Mouse (Mus musculus): ENCODE results near the gene Hax1.

Hax1 gene

DNA sequence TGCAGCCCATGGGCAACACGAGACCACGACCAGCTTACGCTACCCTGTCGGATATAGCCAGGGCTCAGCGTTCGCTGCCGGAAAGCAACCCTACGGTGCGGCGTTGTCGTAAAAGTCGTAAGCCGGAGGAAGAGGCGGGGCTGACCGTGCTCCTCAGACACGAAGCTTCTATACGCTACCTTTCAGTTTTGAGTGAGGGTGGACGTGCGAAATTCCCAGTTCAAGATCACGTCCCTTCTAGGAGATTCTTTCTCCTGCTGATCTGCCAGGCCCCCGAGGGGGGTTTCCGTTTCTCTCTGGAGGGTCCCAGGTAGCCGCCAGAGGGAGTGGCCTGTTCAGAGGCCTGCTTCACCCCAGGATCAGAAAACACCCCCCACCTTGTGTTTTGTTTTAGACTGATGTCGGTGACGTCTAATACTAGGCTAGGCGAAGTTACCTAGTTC is at the start of gene Hax1:
Hax1 (minus strand) TSS at position 169 of the 443 bp plus-strand sequence.
- in situ Hi-C loops (cut with MboI; ENCODE audit: unreplicated experiment in 2 of 2) = no loop called here

DNA sequence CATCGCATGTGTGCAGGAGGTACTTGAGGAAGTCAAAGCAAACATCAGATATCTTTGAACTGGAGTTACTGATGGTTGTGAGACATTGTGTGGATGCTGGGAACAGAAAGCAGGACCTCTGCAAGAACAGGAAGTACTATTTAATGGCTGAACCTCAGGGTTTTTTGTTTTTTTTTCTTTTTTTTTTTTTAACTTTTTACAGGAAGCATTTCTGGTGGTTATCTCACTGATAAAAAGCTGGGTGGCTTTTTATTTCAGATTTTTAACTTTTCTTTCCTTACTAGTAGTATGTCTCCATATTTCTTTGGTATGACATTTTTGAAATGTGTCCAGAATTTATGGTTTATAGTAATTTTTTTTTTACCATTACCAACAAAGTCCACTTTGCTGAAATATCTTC is 37.7 kb upstream of the Hax1 start:
- in situ Hi-C loops (cut with MboI; ENCODE audit: unreplicated experiment in 2 of 2) = loop anchor here (25.0 kb wide), 2 partner anchors 1324 to 1724 kb away; partner anchors contain the start of gene Rit1 (in 1 of the 2)

DNA sequence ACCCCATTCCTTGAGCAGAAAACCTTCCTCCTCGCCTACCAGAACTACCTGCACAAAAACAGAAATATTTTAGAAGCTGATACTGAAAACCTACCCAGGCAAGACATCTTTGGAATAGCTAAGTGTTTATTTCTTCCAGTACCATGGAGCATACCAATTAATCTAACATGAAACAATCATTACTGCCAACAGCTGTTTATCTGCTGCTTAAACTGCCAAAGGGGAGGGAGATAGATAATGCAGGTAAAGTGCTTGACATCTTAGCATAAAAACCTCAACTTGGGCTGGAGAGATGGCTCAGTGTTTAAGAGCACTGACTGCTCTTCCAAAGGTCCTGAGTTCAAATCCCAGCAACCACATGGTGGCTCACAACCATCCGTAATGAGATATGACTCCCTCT is 36.1 kb upstream of the Hax1 start:
- in situ Hi-C loops (cut with MboI; ENCODE audit: unreplicated experiment in 2 of 2) = loop anchor here (25.0 kb wide), 2 partner anchors 1322 to 1722 kb away; partner anchors contain the start of gene Rit1 (in 1 of the 2)

GRCm38 (mm10) chr3:90016626-90017025 is 18.0 kb upstream of the Hax1 start:
- in situ Hi-C loops (cut with MboI; ENCODE audit: unreplicated experiment in 2 of 2) = loop anchor here in 1 of 2 experiments (25.0 kb wide), 1 partner anchor 954 kb away; no protein-coding TSS in a partner anchor

- in situ Hi-C loops (cut with MboI; ENCODE audit: unreplicated experiment in 2 of 2) = loop anchor here (5.0 to 25.0 kb wide), 2 partner anchors 37 to 948 kb away; no protein-coding TSS in a partner anchor
Measured at GRCm38 (mm10) chr3:90010291-90010690, 11.7 kb upstream of the Hax1 start.

DNA sequence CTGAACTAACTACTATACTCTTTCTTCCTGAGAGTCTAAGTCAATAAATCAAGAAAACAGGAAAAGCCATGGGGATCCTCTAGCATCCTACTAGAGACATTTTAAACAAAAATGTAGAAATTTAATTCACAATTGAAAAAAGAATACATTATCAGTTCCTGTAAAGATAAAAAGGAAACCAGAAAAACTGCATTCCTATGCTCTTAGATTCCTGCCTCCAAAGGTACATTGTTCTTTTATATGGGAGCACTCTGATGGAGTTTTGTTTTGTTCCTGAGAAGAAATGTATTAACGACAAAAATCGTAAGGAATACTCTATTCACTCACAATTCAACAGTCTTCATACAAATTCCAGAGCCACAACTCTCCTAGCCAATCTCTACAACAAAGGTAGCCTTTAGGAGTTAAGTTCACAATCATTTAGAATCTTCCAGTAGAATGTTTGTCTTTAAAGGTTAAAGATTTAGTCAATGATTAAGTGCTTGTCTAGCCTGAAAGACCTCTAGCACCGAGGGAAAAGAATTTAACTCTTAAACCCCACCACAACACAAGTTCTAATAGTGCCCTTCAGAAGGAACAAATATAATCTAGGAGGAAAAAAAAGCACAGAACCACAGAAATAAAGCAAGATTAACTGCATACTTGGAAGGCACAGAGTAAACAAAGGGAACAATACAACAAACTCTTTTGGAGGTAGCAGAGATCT is 5.7 kb upstream of the Hax1 start:
- in situ Hi-C loops (cut with MboI; ENCODE audit: unreplicated experiment in 2 of 2) = loop anchor here in 1 of 2 experiments (25.0 kb wide), 1 partner anchor 942 kb away; no protein-coding TSS in a partner anchor

DNA sequence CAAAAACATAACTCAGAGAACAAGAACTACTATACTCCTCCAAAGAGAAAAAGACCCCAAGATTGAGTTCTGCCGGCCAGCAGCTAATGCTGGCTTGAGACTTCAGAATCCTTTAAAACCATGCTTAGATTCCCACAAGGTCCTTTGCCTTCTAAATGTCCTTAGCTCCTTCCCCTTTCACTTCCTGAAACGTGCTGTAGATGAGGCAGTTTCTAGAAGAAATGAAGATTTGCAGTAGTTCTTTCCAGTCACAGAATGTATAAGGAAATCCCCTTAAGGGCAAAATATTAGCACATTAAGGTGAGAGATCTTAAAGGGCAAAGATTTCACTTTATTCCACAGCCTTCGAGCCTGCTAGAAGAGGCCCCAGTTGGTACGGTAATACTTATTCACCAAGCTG is 1.2 kb upstream of the Hax1 start:
- in situ Hi-C loops (cut with MboI; ENCODE audit: unreplicated experiment in 2 of 2) = loop anchor here in 1 of 2 experiments (25.0 kb wide), 1 partner anchor 938 kb away; no protein-coding TSS in a partner anchor

DNA sequence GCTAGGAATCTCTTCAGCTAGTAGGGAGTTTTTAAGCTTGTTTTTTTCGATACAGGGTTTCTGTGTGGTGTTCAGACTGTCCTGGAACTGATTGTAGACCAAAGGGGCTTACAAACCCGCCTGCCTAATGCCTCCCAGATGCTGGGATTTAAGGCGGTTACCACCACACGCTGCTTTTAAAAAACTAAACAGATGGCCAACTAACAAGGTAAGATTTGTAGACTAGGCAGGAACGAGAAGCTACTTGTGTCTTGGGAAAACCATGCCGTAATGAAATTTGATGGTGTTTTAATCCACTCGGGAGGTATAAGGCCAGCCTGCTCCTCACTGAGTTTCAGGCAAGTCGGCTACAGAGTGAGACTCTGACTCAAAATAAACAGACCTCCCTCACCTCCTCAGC is 510 bp upstream of the Hax1 start:
- in situ Hi-C loops (cut with MboI; ENCODE audit: unreplicated experiment in 2 of 2) = no loop called here

DNA sequence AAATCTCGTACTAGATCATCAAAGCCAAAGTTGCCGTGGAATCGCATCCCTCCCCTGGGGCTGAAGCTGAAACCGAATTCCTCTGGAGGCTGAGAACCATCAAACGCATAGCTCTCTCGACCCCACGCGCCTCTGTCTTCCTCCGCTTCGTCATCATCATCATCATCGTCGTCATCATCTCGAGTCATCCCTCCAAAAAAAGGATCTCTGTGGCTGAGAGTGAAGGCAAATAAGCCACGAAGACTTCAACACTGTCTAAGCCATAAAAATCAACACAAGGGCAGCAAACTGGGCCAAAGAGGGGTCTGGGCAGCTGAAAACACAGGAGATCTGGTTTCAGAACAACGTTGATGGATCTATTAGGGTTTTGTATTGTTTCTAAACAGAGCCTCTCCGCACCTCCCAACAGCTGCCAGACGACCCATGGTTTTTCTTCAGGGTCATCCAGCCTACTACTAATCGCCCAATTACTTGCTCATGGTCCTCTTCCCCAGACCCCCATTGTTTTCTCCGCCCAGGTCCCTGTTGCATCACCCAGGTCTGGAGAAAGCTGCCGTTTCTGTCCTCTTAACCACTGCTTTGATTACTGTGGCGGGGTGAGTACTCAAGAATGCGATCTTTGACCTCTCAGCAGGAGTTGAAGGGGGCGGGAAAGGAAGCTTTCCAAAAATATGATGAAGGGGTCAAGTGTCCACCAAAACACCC is 637 bp downstream of the Hax1 start:
- in situ Hi-C loops (cut with MboI; ENCODE audit: unreplicated experiment in 2 of 2) = no loop called here

DNA sequence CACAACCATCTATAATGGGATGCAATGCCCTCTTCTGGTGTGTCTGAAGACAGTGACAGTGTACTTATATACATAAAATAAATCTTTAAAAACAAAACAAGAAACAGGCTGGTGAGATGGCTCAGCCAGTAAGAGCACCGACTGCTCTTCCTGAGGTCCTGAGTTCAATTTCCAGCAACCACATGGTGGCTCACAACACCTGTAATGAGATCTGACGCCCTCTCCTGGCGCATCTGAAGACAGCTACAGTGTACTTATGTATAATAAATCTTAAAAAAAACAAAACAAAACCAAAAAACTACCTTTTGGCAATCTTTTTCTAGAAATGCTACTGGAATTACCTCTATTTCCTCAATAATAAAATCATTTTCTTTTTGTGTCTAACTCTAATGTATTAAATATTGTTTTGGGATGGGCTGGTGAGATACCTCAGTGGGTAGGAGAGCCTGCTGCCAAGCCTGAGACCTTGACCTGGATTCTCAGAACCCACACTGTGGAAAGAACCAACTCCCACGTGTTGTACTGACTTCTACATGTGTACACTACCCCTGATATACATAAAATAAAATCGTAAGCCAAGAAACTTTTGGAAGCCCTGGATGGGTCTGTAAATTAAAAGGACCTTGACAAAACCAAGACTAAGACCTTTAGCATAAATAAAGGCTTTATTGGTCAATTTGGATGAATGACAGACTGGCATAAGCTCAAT is 3.6 kb downstream of the Hax1 start:
- in situ Hi-C loops (cut with MboI; ENCODE audit: unreplicated experiment in 2 of 2) = no loop called here

- in situ Hi-C loops (cut with MboI; ENCODE audit: unreplicated experiment in 2 of 2) = no loop called here
Measured at GRCm38 (mm10) chr3:89987822-89988221, 10.8 kb downstream of the Hax1 start.

GRCm38 (mm10) chr3:89987211-89987610 is 11.4 kb downstream of the Hax1 start:
- in situ Hi-C loops (cut with MboI; ENCODE audit: unreplicated experiment in 2 of 2) = no loop called here

- in situ Hi-C loops (cut with MboI; ENCODE audit: unreplicated experiment in 2 of 2) = no loop called here
Measured at GRCm38 (mm10) chr3:89982426-89982825, 16.2 kb downstream of the Hax1 start.

DNA sequence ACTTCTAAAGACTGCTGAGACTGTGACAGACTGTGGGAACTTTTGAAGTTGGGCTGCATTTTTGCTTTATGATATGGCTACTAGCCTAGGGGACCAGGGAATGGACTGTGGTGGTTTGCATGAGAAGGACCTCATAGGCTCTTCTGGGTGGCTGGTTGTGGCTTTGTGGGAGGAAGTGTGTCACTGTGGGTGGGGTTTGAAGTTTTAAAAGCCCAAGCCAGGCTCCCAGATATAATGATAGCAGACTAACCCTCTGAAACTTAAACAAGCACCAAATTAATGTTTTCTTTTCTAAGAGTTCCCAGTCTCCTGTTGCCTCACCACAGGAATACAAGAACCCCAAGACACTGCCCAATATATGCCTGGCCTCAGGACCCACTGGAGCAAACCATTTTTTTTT is 21.7 kb downstream of the Hax1 start:
- in situ Hi-C loops (cut with MboI; ENCODE audit: unreplicated experiment in 2 of 2) = no loop called here

- in situ Hi-C loops (cut with MboI; ENCODE audit: unreplicated experiment in 2 of 2) = loop anchor here in 1 of 2 experiments (5.0 to 10.0 kb wide), 2 partner anchors 106 to 184 kb away; no protein-coding TSS in a partner anchor
Measured at GRCm38 (mm10) chr3:89968509-89968908, 30.1 kb downstream of the Hax1 start.

- in situ Hi-C loops (cut with MboI; ENCODE audit: unreplicated experiment in 2 of 2) = loop anchor here in 1 of 2 experiments (5.0 to 10.0 kb wide), 2 partner anchors 105 to 182 kb away; no protein-coding TSS in a partner anchor
Measured at GRCm38 (mm10) chr3:89966946-89967345, 31.6 kb downstream of the Hax1 start.

GRCm38 (mm10) chr3:89965972-89966371 is 32.6 kb downstream of the Hax1 start:
- in situ Hi-C loops (cut with MboI; ENCODE audit: unreplicated experiment in 2 of 2) = loop anchor here in 1 of 2 experiments (5.0 to 10.0 kb wide), 2 partner anchors 104 to 181 kb away; no protein-coding TSS in a partner anchor

- in situ Hi-C loops (cut with MboI; ENCODE audit: unreplicated experiment in 2 of 2) = loop anchor here in 1 of 2 experiments (5.0 to 10.0 kb wide), 2 partner anchors 103 to 181 kb away; no protein-coding TSS in a partner anchor
Measured at GRCm38 (mm10) chr3:89965557-89965956, 33.0 kb downstream of the Hax1 start.

- in situ Hi-C loops (cut with MboI; ENCODE audit: unreplicated experiment in 2 of 2) = loop anchor here in 1 of 2 experiments (10.0 kb wide), 1 partner anchor 179 kb away; no protein-coding TSS in a partner anchor
Measured at GRCm38 (mm10) chr3:89963926-89964739, 34.4 kb downstream of the Hax1 start.
